Mouse (Mus musculus): ENCODE data around the gene Alox12.

DNA sequence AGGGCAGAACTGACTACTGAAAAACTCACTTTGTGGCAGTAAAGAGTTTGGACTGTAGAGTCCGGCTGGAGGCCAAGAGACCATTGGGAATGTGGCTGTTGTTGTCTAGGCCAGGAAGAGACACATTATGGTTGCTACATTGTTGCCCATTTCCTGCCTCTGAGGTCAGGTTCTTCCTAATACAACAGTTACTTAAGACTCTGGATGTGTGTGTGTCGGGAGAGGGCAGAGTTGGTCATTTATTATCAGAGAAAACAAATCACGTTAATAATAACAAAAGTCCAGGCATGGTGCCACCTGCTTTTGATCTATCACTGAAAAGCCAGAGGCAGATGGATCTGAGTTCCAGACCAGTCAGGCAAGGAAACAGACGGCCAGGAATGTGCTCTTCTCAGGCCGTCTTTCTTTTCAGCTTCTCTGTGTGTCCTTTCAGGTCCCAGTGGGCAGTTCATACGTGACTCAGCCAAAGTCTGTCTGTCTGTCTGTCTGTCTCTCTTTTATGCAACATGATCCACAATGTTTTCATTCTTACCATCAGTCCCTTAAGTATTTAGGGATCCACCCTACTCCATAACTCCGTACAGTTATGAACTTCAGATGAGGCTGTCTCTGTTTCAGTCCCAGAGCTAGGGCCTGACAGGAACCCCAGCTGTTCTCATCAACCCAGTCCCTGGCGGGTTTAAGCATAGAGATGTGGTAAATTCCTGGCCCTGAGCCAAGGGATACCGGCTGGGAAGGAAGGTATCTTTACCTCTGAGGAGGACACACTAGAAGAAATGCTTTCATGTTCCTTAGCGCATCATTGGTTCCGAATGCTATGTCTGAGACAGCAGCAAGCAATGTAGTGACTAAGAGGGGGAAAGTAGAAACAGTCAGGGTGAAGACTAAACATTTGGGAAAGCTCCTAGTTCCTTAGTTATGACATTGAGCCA is 61.5 kb downstream of the Alox12 start:
- TF ChIP-seq CTCF (IDR thresholded peaks at IDR 0.05; ENCODE audit: borderline replicate concordance, control insufficient read depth, extremely low read depth, insufficient read depth, low read length, poor library complexity) (no peak), POLR2A (IDR thresholded peaks at IDR 0.05; ENCODE audit: control insufficient read depth, extremely low read depth, insufficient read depth, low read length, poor library complexity) (no peak)

Measured in thymus, adult 2 months (tissue).